Mouse (Mus musculus): ENCODE measurements at regions not wholly inside any gene's neighbourhood (a gene's known extent, or its start where the extent isn't known, plus 50 kb on each side); places are given as distances from the start of the nearest gene placed in this dataset.

DNA sequence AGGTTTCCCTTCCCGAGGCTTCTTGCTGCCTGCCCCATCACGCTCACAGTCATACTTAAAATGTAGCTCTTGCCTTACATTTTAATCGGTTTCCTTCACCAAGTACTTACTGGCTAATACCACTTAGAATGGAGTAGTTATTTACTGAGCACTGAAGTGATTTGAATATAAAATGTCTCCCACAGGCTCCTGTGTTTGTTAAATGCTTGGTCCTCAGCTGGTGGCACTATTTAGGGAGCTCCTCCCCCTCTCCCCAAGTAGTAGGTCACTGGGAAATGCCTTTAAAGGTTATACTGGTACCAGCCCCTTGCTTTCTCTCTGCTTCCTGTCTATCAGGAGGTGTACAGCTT, 56.6 kb upstream of the Ces5a start:
- no peak for TF ChIP-seq CTCF (IDR thresholded peaks at IDR 0.05; ENCODE audit: low read depth)
- TF ChIP-seq EP300 (IDR thresholded peaks at IDR 0.05; ENCODE audit: low read depth): no peak

Measured in heart, postnatal 0 days (tissue).